Mouse (Mus musculus) small intestine, adult 2 months (tissue): ENCODE results near the gene Ulk4.

ENCODE experiments used
- CTCF ChIP-seq: fragments of 200-500 bp; IDR thresholded peaks from 2 replicates; pipeline ENCODE4 v1.5.1; 2012; ENCODE audit warnings: low read depth, mild to moderate bottlenecking, control low read depth, inconsistent platforms, low read length, moderate library complexity, mixed read lengths; ENCODE audit not compliant: insufficient replicate concordance, insufficient read length; ENCODE audit errors: extremely low read depth
- POLR2A ChIP-seq: fragments of 200-500 bp; IDR thresholded peaks from 2 replicates; pipeline ENCODE4 v1.6.1; 2012; ENCODE audit warnings: low read depth, mild to moderate bottlenecking, control low read depth, inconsistent platforms, low read length, moderate library complexity

- TF ChIP-seq CTCF, result peak; percentile 79
- TF ChIP-seq POLR2A, result no peak
Observed at GRCm38 (mm10) chr9:121108110-121108509, 168.9 kb downstream of the Ulk4 start.
